Mouse (Mus musculus) kidney, postnatal 10 days (tissue): ENCODE measurements around the gene D830030K20Rik.
A peak's percentile ranks its signal among the peaks of the same experiment; 100 is the strongest.
"Not testable (repeated sequence)": the region's sequence is repeated elsewhere in the genome, so short reads cannot be mapped to it uniquely, and the experiment has no call there.

Source experiments
- DNase-seq: peaks from one replicate; pipeline ENCODE4 v3.0.0; 2021; ENCODE audit warnings: mixed read lengths

D830030K20Rik gene

DNA sequence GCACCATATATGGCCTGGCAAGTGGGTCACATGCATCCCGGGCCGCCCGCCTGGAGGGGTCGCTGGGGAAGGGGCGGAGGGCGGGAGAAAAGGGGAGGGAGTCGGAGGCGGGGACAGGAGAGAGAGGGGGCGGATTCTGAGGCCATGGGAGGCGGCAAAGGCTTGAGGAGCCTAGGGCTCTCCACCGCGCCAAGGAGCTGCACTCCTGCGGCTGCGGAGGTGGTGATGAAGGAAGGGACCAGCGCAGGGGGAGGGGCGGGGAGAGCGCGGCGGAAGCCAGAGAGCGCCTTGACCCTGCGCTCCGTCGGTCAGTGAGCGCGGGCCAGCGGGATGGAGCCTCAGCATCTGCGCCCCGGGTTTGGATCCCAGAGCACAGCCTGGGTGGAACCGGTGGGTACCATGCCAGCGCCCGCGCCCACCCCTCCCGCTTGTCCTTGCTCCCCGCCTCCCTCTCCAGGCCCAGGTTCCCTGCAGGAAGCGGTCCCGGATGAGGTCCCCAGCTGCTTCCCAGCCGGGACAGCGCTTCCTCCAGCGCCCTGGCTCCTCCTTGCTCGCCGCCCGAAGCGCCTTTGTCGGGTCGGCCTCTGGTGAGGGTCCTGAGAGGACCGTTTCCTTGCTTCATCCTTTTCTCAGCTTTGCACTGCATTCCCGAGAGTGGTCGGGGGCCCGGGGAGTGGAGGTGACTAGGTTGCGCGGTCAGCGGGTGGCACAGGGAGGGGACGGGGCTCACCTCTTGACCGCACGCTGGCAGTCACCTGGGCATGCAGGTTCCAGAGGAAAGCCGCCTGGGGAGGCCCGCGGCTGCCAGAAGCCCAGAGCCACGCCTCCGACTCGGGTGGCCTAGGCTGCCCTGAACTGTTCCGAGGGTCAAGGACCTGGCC lies at the start of gene D830030K20Rik:
Gene D830030K20Rik (plus strand): TSS at position 217 of the 881 bp plus-strand sequence.
- DNase-seq = peak; percentile 3

DNA sequence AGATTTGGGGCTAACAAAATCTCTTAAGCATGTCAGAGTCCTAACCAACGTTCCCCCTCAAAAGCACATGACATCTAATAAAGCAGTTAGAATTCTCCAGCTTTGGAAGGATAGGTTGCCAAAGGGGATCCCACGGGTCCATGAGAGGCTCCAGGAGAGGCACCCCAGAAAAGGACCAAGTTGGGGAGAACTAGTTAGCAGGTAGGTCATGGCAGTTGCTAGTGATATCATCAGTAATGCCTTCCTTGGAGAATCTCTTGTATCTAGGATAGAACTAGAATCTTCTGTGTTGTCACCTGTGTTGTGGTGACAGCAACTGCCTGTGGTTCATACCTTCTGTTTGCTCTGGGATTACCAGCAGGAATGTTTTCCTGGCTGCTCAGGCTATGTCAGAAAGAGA lies 20.3 kb upstream of the D830030K20Rik start, which contains the start of gene Gm5795:
Gene Gm5795 (plus strand): TSS at position 301 of the 400 bp plus-strand sequence.
- DNase-seq = not testable (repeated sequence)

DNA sequence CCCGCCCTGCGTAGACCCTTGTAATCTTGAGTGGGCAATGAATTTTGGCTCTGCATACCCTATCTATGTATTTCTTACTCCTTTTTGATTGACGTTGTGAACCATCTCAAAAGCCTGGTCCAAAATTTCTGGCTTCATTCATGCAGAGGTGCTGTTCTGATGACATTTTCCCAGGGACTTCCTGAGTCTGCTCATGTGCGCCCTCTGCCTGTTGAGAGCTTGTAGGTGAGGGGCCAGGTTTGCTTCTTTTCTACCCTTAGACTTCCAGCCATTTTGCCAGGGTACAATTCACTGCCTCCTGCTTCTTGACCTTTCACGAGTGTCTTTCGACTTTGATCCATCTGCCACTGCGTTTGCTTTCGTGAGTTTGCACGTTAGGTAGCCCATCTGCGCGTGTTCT lies 1.1 kb downstream of the D830030K20Rik start:
- peak; percentile 14 for DNase-seq

DNA sequence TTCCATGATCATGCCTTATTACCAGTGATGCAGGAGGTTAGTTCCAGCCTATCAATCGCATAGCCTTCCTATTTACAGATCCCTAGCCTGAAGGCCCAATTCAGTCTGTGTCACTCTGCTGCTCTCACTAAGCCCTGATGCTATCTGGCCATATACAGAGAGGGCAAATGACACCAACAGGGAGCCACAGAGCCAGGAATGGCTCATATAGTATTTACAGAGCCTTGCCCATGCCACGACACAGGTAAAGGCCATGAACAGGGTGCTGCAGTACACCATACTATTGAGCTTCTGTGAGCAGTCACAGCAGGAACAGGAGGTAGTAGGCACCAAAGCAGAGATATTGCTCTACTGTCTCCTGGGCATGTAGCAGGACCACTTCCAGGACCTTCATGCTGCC lies 54.2 kb downstream of the D830030K20Rik start:
- not testable (repeated sequence) for DNase-seq
